Mouse (Mus musculus) embryonic stem cell, embryonic (primary cell): ENCODE results near the gene Lrrc8a.

Experiments used
- CTCF ChIA-PET, 4 experiments: fragments of 300-600 bp in 2 of 4; fragments of 350-600 bp in 2 of 4; sonication (Branson Sonifier 250); formaldehyde crosslinking; loops; one replicate each; lab custom pipeline; 2022; ENCODE audit warnings: inconsistent platforms in 2 of 4; lab: Charles Lee
- POLR2A ChIA-PET, 4 experiments: fragments of 300-600 bp in 2 of 4; fragments of 350-600 bp in 2 of 4; sonication (Branson Sonifier 250); formaldehyde crosslinking; loops; one replicate each; lab custom pipeline; 2022; ENCODE audit warnings: antibody characterized with exemption in 4 of 4, inconsistent platforms in 1 of 4; lab: Charles Lee

Gene Lrrc8a

GRCm38 (mm10) chr2:30250166-30251128 lies 12.9 kb downstream of the Lrrc8a start:
- ChIA-PET CTCF (interaction anchor here in 1 of 4 experiments (0.5 kb wide), 1 partner anchor 458 kb away, joined by 4 read pairs; no protein-coding TSS in a partner anchor), POLR2A (interaction anchor here (0.6 to 7.0 kb wide), 14 partner anchors 8 to 426 kb away, joined by 3 to 85 read pairs (median 9); partner anchors contain the start of genes Endog (in 2 of the 4), Gm28035 (in 2 of the 4), Lrrc8a (in 2 of the 4) and Phyhd1 (in 2 of the 4))

- ChIA-PET CTCF (interaction anchor here in 2 of 4 experiments (0.7 to 1.6 kb wide), 5 partner anchors 9 to 174 kb away, joined by 3 to 9 read pairs (median 3); partner anchors contain the start of gene Pkn3 (in 1 of the 2)), POLR2A (interaction anchor here (0.6 to 7.0 kb wide), 33 partner anchors 9 to 425 kb away, joined by 3 to 85 read pairs (median 4); partner anchors contain the start of genes Lrrc8a (in 3 of the 4), Endog (in 2 of the 4), Gm28035 (in 2 of the 4) and Phyhd1 (in 2 of the 4))
These were observed 14.0 kb downstream of the Lrrc8a start for GRCm38 (mm10) chr2:30251417-30252104.

GRCm38 (mm10) chr2:30252521-30252920 lies 15.0 kb downstream of the Lrrc8a start:
- CTCF ChIA-PET, result interaction anchor here in 3 of 4 experiments (0.6 to 1.6 kb wide), 5 partner anchors 9 to 117 kb away, joined by 3 to 9 read pairs (median 5); no protein-coding TSS in a partner anchor
- POLR2A ChIA-PET, result interaction anchor here in 3 of 4 experiments (0.6 to 7.0 kb wide), 23 partner anchors 9 to 120 kb away, joined by 3 to 85 read pairs (median 6); partner anchors contain the start of genes Lrrc8a (in 3 of the 3), Gm28035 (in 2 of the 3), Phyhd1 (in 2 of the 3) and Spout1 (in 2 of the 3)

DNA sequence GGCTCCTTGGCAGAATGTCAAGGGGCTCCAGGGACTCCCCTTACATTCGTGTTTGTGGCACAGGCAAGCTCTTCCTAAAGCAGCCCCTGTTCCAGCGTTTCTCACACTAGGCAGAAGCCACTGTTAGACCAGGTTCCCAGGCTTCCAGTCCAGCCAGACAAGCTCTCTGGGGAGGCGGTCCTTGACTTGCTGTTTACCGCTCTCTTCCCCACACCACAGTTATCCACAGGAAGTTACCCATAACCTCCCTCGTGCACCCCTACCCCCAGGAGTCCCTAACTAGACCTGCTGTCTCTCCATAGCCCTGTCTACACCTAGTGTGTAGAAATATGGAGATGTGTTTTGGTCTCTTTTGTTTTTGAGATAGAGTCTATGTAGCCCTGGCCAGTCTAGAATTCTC lies 16.3 kb downstream of the Lrrc8a start:
- POLR2A ChIA-PET, result interaction anchor here in 3 of 4 experiments (0.6 to 7.0 kb wide), 13 partner anchors 10 to 304 kb away, joined by 3 to 85 read pairs (median 3); partner anchors contain the start of genes Gm28035 (in 2 of the 3), Lrrc8a (in 2 of the 3), Phyhd1 (in 2 of the 3) and Tbc1d13 (in 1 of the 3)

DNA sequence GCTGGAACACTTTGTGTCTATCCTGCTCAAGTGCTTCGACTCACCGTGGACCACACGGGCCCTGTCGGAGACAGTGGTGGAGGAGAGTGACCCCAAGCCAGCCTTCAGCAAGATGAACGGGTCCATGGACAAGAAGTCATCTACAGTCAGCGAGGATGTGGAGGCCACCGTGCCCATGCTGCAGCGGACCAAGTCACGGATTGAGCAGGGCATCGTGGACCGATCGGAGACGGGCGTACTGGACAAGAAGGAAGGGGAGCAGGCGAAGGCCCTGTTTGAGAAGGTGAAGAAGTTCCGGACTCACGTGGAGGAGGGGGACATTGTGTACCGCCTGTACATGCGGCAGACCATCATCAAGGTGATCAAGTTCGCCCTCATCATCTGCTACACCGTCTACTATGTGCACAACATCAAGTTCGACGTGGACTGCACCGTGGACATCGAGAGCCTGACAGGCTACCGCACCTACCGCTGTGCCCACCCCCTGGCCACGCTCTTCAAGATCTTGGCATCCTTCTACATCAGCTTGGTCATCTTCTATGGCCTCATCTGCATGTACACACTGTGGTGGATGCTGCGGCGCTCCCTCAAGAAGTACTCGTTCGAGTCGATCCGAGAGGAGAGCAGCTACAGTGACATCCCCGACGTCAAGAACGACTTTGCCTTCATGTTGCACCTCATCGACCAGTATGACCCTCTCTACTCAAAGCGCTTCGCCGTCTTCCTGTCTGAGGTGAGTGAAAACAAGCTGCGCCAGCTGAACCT lies 18.3 kb downstream of the Lrrc8a start:
- CTCF ChIA-PET, result interaction anchor here in 2 of 4 experiments (0.6 to 1.4 kb wide), 2 partner anchors 53 to 137 kb away, joined by 3 to 4 read pairs; no protein-coding TSS in a partner anchor

More for the DNA sequence above, 16.3 kb downstream of the Lrrc8a start:
- CTCF ChIA-PET, result interaction anchor here in 1 of 4 experiments (0.9 to 1.4 kb wide), 2 partner anchors 16 to 51 kb away, joined by 4 to 5 read pairs; partner anchors contain the start of gene Lrrc8a

GRCm38 (mm10) chr2:30256616-30257350 lies 19.3 kb downstream of the Lrrc8a start:
- POLR2A ChIA-PET, result interaction anchor here (0.6 to 5.7 kb wide), 26 partner anchors 8 to 123 kb away, joined by 3 to 24 read pairs (median 4); partner anchors contain the start of genes Endog (in 2 of the 4), Lrrc8a (in 2 of the 4), Phyhd1 (in 1 of the 4) and Spout1 (in 1 of the 4)
- CTCF ChIA-PET, result interaction anchor here (0.5 to 1.4 kb wide), 5 partner anchors 20 to 291 kb away, joined by 3 to 4 read pairs (median 3); partner anchors contain the start of gene Sptan1 (in 1 of the 4)

More for the DNA sequence above, 18.3 kb downstream of the Lrrc8a start:
- POLR2A ChIA-PET, result interaction anchor here (0.6 to 5.7 kb wide), 23 partner anchors 8 to 196 kb away, joined by 3 to 24 read pairs (median 4); partner anchors contain the start of genes Endog (in 2 of the 4), Lrrc8a (in 2 of the 4), Spout1 (in 1 of the 4) and Tbc1d13 (in 1 of the 4)

GRCm38 (mm10) chr2:30257699-30258460 lies 20.4 kb downstream of the Lrrc8a start:
- CTCF ChIA-PET, result interaction anchor here in 2 of 4 experiments (0.5 to 0.6 kb wide), 3 partner anchors 55 to 292 kb away, joined by 3 read pairs; partner anchors contain the start of gene Sptan1 (in 1 of the 2)
- POLR2A ChIA-PET, result interaction anchor here in 2 of 4 experiments (0.6 to 5.7 kb wide), 10 partner anchors 8 to 195 kb away, joined by 3 to 24 read pairs (median 4); partner anchors contain the start of genes Lrrc8a (in 2 of the 2), Phyhd1 (in 1 of the 2) and Tbc1d13 (in 1 of the 2)

DNA sequence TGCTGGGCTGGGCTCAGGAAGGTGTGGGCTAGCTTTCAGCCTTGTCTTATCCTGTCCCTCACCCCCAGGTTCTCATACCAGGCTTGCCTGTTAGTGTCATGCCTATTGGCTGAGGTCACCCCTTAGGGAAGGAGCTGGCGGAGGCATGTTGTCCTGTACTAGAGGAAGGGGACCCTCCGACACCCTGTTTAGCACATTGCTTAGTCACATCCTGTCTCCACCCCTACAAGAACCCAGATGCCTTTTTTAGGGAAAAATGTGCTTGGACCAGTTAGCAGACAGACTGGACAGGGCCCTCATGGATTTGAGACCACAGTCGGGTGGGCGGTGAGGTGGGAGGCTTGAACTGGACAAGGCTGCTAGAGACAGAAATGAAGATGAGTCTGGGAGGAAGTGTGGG lies 21.1 kb downstream of the Lrrc8a start:
- ChIA-PET CTCF (interaction anchor here in 1 of 4 experiments (0.6 kb wide), 1 partner anchor 55 kb away, joined by 3 read pairs; no protein-coding TSS in a partner anchor), POLR2A (interaction anchor here in 2 of 4 experiments (0.8 to 5.7 kb wide), 6 partner anchors 16 to 196 kb away, joined by 3 to 24 read pairs (median 4); partner anchors contain the start of gene Lrrc8a (in 2 of the 2))

DNA sequence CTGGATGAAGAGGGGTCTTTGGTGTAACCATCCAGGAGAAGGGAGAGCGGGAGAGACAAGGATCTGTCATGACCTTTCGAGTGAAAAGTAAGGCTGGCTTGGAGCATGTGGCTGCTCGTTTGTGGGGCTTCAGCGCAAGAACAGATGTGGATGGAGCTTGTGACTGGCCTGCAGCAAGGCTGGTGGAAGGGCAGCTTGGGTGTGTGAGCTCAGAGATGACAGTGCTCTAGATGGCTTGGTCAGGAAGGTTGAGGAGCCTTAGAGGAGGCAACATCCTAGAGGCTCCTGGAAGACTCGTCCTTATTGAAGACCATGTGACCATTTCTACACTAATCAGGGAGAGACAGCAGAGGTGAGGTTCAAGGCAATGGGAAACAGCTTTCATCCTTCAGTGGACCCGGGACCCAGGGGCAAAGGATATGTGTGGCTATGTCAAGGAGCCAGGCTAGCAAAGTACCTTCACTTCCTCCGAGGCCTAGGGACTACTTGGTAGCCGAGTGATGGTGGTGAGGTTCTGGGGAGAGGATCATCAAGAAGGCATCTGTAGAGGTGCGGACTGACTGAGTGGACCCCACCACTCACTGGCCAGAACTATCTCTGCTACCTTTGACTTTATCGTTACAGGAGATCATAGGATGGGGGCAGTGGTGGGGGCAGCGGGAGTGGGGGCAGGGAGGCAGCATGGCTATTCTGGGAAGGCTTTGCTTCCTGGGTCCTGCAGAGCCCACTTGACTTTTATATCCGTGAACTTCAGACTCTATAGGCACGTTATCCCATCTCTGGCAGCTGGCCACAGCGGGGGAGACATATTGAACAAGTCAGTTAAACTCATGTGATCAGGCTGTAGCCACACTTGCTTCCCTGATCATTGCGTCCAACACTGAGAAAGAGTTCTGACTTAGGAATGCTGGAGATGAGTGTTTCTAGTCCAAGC lies 21.9 kb downstream of the Lrrc8a start:
- ChIA-PET POLR2A (interaction anchor here in 1 of 4 experiments (0.8 to 8.8 kb wide), 4 partner anchors 8 to 108 kb away, joined by 3 to 85 read pairs (median 6); partner anchors contain the start of gene Lrrc8a), CTCF (no interaction called here)

- ChIA-PET CTCF (interaction anchor here in 3 of 4 experiments (0.6 to 2.2 kb wide), 8 partner anchors 9 to 155 kb away, joined by 3 to 9 read pairs (median 3); partner anchors contain the start of gene Lrrc8a (in 1 of the 3)), POLR2A (interaction anchor here in 3 of 4 experiments (0.8 to 8.8 kb wide), 19 partner anchors 9 to 129 kb away, joined by 3 to 85 read pairs (median 4); partner anchors contain the start of genes Lrrc8a (in 2 of the 3), Endog (in 1 of the 3), Gm28035 (in 1 of the 3) and Kyat1 (in 1 of the 3))
These were observed 23.7 kb downstream of the Lrrc8a start for GRCm38 (mm10) chr2:30261064-30261736.

DNA sequence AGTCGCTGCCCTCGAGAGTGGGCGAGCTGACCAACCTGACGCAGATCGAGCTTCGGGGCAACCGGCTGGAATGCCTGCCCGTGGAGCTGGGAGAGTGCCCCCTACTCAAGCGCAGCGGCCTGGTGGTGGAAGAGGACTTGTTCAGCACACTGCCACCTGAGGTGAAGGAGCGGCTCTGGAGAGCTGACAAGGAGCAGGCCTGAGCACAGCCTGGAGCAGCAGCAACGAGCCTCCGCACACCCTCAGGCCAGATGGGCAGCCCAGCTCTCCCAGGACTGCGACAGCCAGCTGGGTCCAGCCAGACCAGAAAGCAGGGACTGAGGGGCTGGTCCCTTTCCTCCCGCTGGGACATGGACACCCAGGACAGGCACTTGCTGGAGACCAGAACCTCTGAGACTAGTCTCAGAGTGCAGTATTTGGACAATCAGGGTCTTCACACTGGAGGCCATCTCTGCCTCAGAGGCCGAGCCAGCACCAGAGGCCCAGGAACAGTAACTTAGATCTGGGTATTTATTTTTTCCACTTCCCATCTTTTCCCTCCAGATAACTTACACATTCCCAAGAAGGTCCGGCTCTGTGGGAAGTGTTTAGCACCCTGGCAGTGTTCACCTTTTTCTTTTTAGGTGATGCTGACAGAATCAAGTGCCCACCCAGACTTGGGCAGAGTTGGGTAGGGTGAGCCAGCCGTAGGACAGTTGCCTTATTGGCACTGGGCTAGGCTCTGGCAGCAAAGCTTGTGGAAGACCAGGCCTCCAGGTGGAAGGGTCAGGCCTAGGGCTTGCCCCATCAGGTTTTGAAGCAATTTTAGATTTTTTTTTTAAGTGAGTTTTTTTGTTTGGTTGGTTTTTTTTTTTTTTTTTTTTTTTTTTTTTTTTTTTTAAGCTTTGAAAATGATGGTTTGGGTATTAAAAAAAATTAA lies 24.7 kb downstream of the Lrrc8a start:
- POLR2A ChIA-PET, result interaction anchor here in 3 of 4 experiments (0.6 to 8.8 kb wide), 23 partner anchors 8 to 544 kb away, joined by 3 to 85 read pairs (median 4); partner anchors contain the start of genes Lrrc8a (in 2 of the 3), Endog (in 1 of the 3), Gm28035 (in 1 of the 3) and Kyat1 (in 1 of the 3)
- CTCF ChIA-PET, result interaction anchor here (0.6 to 2.2 kb wide), 9 partner anchors 10 to 750 kb away, joined by 3 to 9 read pairs (median 3); partner anchors contain the start of gene Lrrc8a (in 1 of the 4)
